Mouse (Mus musculus) lung, postnatal 36 days (tissue): ENCODE data around the gene Fam241b.
"Not testable (repeated sequence)": the region's sequence is repeated elsewhere in the genome, so short reads cannot be mapped to it uniquely, and the experiment has no call there.

Source experiments
- DNase-seq: peaks from one replicate; pipeline ENCODE4 v3.0.0; 2022; ENCODE audit warnings: mixed read lengths

Gene Fam241b

DNA sequence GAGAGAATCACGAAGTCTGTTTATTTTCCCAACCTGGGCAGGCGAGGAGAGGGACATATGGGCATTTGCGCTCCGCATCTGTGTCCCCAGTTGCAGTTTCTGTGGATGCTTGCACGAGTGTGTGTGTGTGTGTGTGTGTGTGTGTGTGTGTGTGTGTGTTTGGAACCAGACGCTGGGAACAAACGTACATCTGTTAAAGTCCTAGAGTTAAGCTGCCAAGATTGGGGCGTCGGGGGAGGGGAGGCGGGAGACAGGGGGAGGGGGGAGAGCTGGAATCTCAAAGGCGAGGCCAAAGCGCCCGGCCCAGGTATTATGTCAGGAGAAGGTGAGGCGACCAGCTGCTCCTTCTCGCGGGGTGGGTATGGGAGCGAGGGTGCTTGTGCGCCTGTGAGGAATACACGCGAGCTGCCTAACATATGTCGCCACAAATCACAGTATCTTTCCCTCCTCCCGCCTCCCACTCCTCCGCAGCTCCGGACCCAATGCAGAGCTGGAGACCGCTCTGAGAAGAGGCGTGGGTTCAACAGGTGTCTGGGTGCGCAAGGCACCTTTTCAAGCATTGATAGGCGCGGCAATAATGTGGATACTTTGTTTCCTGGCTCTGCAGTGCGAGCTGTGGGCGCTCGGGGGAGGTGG lies 15.3 kb downstream of the Fam241b start:
- DNase-seq, result no peak

DNA sequence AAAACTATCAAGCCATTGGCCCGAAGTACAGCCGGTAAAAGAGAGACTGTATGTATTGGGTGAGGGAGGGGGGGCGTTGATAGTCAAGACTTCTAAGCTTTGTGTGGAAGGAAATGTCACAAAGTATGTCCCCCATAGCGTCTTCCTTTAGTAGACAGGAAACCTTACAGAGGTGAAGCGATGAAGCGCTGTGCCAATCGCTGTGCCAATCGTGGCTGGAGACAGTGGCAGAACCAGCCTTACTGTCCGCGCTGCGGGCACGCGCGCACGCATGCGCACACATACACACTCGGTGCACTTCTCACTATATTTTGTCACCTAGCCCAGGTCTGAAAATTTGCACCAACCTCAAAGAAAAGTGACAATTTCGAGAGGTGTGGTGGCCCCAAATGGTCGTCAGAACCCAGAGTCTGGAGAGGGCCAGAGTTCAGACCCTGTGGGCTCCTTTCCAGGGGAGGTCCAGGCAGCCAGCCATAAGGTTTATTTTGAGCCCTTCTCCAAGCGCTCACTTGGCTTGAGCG lies 15.9 kb downstream of the Fam241b start:
- no peak for DNase-seq

DNA sequence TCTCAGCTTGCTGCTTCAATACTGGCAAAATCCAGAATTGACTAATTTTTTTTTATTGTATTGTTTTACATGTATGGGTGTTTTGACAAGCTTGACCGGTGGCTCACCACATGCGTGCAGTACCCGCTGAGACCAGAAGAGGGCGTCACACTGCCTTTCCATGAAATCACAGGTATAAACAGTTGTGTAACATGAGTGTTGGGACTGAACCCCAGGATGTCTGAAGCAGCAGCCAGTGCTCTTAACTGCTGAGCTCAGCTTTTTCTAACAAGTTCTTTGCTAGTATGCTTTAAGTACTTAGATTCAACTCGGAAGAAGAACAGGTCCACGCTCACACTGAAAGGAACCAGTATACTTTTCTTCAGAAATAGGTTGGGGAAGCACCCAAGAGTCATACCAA lies 16.6 kb downstream of the Fam241b start:
- no peak for DNase-seq

DNA sequence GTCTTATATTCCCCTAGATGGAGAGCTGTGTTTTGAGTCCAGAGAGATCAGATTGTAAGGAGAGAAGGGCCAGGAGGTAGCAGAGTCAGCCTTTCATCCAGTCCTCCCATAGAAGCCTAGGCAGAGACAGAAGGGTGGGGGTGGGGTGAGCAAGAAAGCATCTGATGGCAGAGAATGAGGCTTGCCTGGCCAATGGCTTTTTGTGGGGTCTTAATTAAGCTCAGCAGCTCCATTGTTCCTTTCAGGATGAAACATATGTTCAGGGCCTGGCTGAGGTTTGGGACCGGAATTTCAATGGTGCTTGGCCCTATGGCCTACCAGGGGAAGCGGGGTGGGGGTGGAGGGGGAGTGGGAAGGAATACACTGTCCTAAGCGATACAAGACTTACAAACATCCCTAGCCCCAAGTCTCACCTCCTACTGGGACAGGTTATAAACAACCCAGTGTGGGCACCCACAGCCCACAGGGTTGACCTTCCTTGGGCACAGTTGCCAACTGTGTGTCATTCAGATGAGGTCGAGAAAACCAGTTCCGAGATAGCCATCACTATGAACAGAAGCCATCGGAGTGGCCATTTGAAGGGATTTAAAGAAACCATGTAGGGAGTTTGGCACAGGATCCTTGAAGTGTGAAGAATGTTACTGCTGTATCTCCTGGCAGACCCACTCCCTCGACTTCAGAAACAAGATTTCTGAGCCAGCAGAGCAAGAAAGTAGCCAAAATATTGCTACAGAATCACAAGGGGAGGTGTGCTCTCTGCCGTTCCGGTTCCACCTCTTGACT lies 29.7 kb downstream of the Fam241b start:
- no peak for DNase-seq

DNA sequence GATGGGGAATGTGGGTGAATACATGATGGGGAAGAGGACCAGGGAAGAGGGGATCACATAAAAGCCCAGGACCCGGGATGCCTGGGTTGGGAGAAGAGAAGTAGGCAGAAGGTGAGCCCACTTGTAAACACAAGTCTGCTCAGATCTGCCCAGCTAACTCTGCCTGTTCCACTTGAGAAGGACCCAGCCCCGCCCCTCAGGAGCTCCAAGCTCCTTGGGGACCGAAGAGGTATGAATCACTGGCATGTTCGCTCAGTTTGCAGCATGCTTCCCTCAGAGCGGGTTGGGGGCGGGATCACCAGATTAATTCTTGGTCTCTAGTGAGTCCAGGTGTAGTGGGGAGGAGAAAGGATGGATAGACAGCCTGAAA lies 32.5 kb downstream of the Fam241b start:
- DNase-seq, result peak; percentile 3

DNA sequence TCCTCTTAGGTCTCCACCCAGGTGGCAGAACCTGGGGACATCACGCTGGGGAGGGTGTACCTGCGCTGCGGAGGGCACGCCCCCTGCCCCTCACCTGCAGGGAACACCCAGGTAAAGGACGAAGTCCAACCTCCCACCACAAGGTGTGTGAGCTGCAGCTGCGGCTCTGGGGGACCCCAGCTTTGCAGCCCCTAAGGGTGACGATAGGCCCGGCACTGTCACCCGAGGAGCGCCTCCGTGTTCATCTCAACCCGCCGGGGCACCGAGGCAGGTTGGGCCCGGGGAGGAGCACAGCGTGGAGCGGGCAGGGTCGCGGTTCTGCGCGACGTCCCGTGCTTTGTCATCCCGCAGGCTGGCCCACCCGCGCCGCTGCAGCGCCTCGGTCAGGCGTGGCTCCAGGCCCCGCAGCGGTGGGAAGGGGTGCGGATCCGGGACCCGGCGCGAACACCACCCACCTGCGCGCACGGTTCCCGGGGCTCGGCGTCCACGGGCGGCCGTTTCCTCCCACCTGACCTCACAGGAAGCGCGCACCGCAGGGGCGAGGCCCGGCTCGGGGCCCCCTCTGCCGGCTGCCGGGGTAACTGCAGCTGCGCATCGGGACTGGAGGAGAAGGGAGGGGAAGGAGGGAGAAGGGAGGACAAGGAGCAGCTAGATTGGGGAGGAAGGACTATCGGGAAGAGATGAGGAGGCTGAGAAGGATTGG lies 33.1 kb downstream of the Fam241b start:
- DNase-seq, result peak; percentile 85

DNA sequence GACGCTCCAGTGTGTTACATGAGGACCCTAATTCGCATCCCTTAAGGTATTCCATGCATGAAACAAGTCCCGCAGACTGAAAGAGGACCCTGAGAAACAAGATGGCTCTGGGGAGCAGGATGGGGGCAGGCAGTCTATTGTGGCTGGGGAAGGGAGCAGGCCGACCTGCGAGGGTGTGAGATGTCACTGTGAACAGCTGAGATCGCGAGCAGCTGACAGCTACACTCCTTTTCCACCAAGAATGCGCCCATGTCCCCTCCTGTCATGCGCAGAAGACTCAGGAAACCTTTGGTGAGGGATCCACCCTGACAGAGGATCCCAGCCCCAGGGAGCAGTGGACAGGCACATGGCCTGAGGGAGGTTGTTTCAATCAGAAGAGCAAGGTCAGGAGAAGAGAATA lies 36.7 kb downstream of the Fam241b start:
- no peak for DNase-seq

DNA sequence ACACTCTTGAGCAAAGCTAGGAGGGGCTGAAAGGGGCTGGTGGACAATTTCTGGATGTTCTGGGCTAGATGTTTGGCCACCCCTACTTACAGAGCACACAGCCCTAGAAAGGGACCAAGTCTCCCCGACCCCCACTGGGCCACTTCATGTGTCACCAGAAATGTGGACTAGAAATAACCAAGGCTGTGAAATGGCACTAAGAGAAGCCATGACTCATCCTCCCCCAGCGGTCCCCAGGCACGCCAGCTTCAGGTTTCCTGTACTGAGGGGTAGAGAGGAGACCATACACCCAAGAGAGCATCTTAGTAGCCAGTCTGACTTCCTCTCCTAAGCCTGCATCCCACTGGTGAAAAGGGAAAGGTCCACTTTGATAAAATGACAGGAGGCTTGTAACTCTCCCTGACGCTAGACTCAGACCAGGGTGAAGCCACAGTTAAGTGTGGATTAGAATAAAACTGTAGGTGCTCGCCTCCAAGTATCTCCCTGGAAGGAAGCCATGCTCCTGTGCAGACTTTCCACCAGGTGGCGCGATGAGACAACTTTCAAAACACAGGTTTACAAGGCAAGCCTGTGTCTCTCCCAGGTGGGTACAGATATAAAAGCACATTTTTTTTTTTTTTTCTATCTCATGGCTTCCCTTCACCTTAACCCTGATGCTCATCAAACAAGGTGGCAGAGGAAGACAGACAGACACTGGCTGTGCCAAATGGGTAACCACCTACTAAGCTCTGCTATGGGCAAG lies 38.7 kb downstream of the Fam241b start:
- peak; percentile 74 for DNase-seq

DNA sequence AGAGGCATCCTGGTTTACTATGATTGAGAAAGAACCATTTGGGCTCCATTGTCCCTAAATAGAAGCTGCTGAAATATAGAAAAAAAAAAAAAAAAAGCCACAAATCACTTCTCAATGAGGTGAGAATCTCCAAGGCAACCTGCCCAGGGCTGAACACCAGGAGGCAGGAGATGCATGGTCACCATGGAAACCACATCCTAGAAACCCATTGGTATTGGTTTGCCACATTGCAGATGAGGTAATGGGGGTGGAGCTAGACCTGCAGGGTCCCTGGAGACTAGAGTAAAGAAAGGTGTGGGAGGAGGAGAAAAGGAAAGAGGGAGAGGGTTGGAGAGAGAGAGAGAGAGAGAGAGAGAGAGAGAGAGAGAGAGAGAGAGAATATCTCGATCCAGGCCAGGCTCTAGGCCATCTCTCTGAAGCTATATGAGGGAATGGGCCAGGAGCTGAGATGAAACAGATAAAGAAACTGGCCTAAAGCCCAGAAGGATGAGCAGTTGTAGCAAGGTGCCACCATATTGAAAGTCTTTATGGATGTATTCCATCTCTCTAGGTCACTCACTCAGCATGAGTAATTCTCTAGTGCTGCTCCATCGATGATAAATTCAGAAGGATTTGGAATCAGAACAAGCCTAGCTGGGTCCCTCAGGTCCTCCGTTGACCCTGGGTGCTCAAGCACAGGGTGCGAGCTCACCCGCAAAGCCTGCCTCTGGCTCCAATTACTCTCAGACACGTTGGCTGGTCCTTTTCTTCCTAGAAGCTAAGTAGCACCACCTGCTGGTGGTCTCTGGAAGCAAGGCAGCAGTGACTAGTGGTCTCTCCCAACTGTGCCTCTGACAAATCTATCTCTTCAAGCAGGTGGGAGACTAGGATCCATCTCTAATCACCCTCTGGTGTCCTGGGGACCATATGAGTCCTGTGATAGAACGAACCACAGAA lies 41.9 kb downstream of the Fam241b start:
- DNase-seq, result peak; percentile 82

DNA sequence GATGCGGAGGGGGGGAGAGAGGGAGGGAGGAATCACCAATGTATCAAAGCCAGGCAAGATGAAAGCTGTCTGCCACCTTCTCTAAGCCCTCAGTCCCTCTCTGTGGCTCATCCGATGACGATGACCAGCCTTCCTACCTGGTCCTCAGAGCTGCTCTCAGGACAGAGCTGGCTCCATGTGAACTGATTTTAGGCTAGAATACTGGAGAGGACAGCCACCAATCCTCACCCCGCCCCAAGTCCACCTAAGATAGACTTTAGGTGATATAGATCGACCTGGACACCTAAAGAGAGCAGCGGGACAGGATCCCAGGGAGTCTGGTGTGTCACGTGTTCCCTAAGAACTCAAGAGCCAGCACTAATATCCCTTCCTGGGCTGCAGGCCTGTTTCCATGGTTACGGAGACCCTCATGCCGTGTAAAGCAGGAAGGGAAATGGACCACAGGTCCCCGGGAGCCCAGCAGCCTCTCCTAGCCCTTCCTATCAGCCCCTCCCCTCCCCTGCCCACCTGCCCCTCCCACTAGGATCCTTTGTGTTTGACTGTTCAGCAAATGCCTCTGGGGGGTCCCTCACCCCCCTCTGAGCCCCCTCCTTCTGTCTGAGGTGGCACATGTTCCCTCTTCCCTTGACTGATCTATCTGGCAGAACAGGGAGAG lies 43.8 kb downstream of the Fam241b start:
- no peak for DNase-seq

DNA sequence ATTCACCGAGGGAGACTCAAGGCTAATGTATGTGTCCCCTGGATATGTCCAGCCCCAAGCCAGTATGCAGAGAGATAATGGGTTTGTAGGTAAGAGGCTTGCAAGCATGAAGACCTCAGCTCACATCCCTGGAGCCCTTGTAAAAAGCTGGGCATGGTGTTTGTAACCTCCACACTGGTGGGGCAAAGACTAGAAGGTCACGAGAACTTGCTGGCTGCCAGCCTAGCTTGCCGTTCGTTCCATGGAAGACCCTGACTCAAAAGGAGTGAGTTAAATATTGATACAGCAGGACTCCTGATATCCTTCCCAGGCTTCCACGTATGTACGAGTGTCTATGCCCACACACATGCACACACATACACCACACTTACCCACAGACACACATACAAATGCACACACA lies 49.3 kb downstream of the Fam241b start:
- DNase-seq, result no peak

DNA sequence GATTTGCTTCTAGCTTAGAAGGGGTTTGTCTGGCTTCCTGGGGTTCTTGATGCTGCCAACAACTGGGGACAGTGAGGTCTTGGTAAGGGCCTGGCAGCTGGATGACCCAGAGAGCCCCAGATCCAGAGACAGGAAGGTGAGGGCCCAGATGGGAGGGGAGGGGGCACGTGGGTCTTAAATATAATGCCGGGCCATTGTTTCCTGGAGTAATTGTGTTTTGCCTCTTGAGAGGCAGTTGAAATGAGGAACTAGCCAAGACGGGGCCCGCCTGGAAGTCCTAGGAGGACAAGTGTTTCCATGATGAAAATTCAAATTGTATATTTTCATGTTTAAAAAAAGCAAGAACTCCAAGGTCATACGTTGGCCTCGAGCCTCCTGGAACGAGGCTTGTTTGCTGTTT lies 49.8 kb downstream of the Fam241b start:
- DNase-seq, result no peak

DNA sequence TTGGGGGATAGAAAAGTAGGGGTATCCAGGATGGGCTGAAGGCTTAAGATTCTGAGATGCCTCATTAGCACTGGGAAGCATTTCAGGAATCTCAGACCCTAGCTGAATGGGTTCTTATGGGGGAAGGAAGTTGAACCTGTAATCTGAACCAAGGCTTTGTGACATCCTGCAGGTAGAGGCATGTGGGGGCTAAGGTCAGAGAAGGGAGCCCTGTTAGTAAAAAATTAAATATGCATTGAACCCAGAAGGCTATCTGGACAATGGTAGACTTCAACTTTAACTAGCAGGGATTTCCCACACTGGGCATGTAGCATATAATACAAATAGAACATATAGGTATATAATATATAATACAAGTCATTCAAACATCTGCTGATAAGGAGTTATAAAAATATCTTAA lies 54.2 kb downstream of the Fam241b start:
- DNase-seq, result no peak

DNA sequence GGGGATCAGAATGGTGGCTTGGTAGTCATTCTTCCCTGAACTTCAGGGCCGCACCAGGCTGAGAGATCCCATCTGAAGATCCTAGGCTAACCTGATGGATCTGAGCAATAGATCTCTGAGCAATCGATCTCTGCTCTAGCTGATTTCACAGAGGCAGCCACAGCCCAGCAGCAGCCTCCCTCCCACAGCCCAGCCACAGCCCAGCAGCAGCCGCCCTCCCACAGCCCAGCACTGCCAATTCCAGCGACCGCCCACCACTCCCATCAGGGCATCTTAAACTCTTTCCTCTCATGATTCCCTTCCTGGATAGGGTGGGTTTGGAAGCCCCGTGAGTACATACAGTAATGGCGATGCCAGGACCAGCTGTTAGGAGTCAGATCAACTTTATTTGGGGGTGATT lies 54.6 kb downstream of the Fam241b start:
- DNase-seq, result no peak

DNA sequence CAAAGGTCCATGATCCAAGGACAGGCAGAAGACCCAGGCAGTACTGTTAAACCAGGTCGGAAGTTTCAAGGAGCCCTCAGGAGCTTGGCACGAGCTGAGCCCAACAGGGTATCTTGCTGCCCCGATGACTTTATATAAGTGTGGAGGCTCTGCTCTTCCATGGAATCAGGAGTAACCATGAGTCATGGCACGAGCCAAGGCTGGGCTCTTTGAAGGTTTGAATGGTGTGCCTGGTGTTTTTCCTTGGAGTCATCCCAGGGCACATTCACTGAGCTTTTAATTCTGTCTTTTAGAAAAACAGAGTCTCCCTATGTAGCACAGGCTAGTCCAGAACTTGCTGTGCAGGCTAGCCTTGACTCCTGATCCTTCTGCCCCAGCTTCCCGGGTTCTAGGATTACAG lies 55.3 kb downstream of the Fam241b start:
- no peak for DNase-seq

DNA sequence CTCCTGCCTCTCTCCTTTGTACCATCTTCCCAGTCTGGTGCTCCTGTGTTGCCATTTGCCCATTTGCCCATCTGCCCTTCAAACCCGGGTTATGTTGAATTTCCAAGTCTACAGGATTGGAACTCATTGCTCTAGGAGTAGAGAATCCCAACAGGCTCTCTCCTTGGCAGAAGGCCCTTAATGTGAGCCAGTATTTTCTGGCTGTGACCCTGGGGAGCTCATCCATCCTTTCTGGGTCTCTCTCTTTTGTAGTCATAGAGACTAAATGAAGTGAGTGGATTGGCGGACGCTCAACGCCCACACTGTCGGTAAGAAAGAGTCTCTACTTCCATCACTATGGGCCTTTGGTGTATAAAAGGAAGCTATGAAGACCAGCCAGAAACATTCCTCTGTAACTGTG lies 56.9 kb downstream of the Fam241b start:
- DNase-seq, result no peak

DNA sequence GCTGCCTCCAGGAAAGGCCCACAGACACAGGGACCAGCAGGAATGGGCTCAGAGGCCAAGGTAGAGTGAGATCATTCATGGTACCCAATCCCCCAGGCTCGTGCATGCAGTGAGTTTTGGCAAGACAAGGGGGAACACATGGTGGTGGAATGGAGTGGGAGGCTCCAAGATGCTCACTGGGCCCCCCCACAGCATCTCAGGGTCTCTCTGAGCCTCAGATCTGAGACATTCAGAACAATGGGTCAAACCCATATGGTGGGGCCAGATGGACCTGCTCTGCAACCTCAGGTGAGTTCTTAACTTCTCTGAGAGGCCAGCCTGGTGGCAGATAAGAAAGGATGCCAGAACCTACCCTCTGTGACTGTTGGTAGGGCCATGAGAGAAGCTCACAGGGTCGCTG lies 57.7 kb downstream of the Fam241b start:
- DNase-seq, result no peak

DNA sequence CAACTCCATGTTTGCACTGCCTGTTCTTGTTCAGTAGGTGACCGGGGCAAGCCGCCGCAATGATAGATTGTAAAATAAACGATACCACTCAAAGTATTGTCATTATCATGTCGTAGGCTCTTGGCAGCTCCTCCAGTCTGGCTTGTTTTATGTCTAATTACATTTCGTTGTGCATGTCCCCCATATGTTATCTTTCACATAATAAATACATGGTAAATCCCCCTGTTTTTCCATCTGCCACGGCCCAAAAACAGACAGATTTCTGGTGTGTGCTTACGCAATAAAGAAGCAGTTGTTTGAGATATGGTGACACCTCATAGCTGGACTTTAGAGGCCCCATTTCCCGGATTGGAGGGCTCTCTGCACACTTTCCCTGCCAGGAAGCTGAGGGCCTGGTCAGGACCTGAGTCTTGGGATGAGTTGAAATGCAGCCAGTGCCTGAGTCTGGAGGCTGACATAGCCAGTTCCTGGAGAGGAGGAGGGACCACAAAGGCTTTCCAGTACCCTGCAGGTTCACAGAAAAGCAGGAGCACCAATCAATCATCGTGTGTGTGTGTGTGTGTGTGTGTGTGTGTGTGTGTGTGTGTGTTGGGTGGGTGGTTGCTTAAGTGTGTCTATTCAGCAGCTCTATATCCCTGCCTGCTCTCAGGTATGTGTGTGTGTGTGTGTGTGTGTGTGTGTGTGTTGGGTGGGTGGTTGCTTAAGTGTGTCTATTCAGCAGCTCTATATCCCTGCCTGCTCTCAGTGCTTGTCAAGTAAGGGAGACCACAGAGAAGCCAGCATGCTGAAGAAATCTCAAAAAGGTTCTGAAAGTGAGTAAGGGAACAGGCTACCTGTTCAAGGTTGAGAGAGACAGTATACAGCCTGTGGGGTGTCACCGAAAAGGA lies 67.2 kb downstream of the Fam241b start:
- peak; percentile 64 for DNase-seq

DNA sequence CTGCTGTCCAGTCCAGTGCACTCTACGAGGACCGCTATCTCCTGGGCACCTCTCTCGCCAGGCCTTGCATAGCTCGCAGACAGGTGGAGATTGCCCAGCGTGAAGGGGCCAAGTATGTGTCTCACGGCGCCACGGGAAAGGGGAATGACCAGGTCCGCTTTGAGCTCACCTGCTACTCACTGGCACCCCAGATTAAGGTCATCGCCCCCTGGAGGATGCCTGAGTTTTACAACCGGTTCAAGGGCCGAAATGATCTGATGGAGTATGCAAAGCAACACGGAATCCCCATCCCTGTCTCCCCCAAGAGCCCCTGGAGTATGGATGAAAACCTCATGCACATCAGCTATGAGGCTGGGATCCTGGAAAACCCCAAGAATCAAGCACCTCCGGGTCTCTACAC lies 72.4 kb downstream of the Fam241b start:
- DNase-seq, result not testable (repeated sequence)

DNA sequence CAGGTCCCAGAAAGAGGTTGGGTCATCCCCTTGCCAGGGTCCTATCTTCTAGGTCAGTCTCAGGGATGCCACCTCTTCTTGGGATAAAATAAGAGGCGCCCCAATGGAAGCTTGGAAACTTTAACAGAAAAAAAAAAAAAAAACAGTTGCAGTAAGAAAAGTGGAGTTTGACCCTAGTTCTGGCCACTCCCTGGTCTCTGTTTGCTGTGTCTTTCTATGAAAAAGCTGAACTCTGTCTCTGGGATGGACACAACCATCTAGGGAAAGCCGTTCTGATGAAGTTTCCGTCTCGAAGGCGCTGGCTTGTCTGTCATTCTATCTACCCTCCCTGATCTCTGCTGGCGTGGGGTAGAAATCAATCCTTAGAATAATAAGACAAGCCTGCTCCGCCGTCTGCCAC lies 73.1 kb downstream of the Fam241b start:
- no peak for DNase-seq
